Mouse (Mus musculus) retina, postnatal 1 day (tissue): ENCODE results near the gene Mrm1.

ENCODE experiments used
- DNase-seq: peaks from one replicate; pipeline ENCODE4 v3.0.0-alpha.2; 2012

The Mrm1 gene

GRCm38 (mm10) chr11:84813724-84814510, 5.4 kb downstream of the Mrm1 start:
- peak; percentile 85 for DNase-seq

DNA sequence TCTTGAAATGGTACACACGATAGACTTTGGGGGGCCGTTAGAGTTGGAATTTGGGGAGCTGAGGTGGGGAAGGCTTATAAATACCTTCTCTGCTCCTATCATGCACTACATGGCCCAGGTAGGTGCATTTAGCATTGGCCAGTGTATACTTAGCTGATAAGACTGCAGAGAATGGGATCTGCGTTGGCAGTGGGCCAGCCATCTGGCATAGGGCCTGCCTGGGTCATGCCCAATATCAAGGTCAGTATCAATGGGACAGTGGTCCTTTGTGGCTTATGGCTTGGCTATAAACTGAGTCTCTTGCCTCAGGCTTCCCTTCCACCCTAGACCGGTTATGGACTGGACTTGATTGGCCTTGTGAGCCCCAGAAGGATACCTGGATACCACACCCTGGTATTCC, 14.9 kb downstream of the Mrm1 start:
- DNase-seq: no peak

DNA sequence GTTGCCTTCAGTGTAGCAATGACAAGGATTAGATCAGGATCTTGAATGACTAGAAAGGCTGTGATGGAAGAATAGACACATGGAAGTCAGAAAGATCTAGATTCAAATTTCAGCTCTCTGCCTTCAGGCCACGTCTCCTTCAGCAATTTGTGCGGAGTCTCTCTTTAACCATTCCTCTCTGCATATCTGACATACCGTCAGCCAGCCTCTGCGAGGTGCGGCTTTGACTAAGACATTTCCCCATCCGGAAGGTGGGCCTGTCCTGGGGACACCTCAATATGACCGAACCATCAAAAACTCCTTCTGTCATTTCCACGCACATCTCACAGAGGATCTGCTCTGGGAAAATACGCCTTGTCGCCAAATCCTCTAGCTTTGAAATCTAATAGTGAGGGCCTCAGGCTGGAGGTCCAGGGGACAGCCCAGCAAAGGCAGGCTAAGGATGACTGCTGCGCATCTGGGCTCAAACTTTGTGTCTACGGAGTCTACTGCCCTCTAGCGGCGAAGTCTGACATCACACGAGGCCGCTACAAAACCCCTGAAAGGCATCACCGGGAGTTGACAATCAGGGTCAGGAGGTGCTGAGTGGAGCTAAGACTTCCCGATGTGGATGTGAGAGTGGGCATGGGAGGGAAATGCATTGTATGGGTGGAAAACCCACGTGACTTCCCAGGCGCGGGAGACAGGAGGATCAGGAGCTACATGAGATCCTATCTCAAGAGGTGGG, 21.5 kb downstream of the Mrm1 start:
- peak; percentile 86 for DNase-seq

- DNase-seq: no peak
These were observed 22.3 kb downstream of the Mrm1 start for GRCm38 (mm10) chr11:84797026-84797425.

DNA sequence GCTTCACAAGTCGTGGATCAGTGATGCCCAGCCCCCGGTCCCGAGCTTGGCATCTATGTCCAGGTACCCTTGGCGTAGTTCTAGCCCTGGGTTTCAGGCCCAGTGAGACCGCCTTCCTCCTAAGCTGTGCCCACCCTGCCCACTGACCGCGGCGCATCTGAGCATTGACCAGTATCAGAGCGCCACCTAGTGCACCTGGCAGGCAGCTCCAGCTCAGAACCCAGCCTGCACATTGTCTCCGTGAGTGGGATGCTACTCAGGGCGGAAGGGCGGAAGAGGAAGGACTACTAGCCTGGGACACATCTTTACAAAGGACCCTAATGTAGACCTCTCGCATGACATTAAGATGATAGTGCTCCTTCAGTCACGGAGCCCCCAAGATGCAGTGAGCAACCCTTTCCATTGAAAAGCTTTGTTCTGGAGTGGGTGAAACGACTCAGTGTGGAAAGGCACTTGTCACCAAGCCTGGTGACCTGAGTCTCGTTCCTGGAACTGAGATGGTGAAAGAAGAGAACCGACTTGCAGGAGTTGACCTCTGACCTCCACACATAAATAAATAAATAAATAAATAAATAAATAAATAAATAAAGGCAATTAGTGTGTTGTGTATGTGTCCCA, 24.7 kb downstream of the Mrm1 start:
- DNase-seq: peak; percentile 87

- no peak for DNase-seq
These were observed 25.8 kb downstream of the Mrm1 start for GRCm38 (mm10) chr11:84793545-84793944.

DNA sequence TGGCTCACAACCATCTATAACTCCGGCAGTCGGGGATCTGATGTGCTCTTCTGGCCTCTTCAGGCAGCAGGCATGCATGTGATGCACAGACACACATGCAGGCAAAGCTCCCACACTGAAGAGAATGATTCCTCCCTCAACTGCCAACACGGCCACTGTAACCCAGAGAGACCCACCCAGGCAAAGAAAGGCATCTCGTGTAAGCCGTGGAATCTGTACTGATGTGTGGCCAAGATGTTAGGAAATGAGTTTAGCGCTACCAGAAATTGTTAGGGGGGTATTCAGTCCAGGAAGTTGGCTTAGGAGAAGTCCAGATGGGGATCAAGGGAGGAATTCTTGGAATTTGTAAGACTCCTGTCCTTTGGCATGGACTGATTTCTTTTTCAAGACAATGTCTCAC, 28.9 kb downstream of the Mrm1 start:
- no peak for DNase-seq

- peak; percentile 92 for DNase-seq
These were observed 39.0 kb downstream of the Mrm1 start for GRCm38 (mm10) chr11:84780143-84780870.

- DNase-seq: peak; percentile 65
These were observed 43.8 kb downstream of the Mrm1 start for GRCm38 (mm10) chr11:84775560-84775959.

DNA sequence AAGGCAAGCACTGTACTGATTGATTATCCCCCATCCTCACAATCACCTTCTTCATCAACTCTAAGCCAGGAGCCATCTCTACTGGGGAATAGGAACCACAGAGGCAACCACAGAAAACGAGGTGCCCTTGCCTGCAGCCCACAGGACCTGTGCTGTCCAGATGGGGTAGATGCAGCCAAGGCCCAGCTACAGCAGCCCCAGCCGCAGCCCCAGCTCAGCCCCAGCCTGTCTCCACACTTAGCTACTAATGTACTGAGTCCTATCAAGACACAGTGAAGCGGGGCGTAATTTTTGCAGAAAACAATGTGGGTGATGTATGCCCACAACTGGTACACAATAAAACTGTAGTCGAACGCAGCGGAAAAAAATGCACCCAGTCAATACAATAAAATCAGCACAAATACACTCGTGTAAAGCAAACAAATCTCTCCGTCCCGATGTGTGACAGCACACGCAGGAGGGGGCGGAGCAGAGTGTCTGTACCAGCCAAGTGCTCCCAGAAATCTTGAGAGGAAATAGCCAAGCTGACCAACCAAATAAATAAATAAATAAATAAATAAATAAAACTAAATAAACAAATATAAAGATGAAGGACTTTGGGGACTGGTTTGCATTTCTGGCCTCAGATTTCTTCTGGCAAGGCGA, 44.3 kb downstream of the Mrm1 start:
- DNase-seq: no peak

- no peak for DNase-seq
These were observed 51.4 kb downstream of the Mrm1 start for GRCm38 (mm10) chr11:84767898-84768297.

DNA sequence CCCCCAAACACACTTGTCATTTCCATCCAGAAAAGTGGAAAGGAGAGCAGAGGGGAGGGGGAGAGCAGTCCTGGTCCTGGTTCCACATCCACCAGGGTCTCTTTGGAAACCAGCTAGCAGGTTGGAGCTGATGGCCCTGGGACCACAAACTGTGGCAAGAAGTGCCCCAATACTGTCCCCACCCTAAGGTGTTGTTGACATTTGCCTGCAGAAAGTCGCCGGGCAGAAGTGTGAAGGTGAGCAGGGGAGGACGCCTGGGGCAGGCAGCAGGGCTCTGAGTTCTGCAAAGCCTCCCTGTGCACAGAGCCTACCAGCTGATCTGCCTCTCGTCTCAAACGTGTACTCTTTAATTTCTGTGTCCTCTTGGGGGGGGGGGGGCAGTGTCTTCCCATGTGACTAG, 54.2 kb downstream of the Mrm1 start:
- DNase-seq: no peak

- DNase-seq: peak; percentile 66
These were observed 54.8 kb downstream of the Mrm1 start for GRCm38 (mm10) chr11:84764527-84764961.

GRCm38 (mm10) chr11:84764116-84764515, 55.2 kb downstream of the Mrm1 start:
- no peak for DNase-seq
